Mouse (Mus musculus) forebrain, embryonic 14.5 days (tissue): Measurements from ENCODE around the gene Cyp4f40. TPM values are rescaled to one million over a fixed set of nuclear protein-coding genes. Genes with fewer than 3 reads are reported as not detected.

ENCODE experiments used
- ATAC-seq: fragments of 200-750 bp; cut with Nextera tagmentation; 2 replicates; pipeline ENCODE4 v1.8.0; 2017; ENCODE audit warnings: mild to moderate bottlenecking, moderate library complexity
- DNase-seq: peaks from one replicate; pipeline ENCODE4 v3.0.0-alpha.2; 2015; ENCODE audit warnings: low spot score
- H3K27ac ChIP-seq: fragments of 300-500 bp; sonication (generic); 2 replicates; pipeline ENCODE4 v1.5.1; 2014; ENCODE audit warnings: low read depth, mild to moderate bottlenecking, control low read depth, low read length, moderate library complexity
- H3K27me3 ChIP-seq: fragments of 300-500 bp; sonication (generic); replicated peaks from 2 replicates; pipeline ENCODE4 v1.6.1; 2014; ENCODE audit warnings: low read length, control low read depth, mixed read lengths; ENCODE audit not compliant: control insufficient read depth, insufficient read depth
- H3K36me3 ChIP-seq: fragments of 300-500 bp; sonication (generic); 2 replicates; pipeline ENCODE4 v1.6.1; 2014; ENCODE audit warnings: low read length, control low read depth; ENCODE audit not compliant: control insufficient read depth, insufficient read depth
- H3K4me1 ChIP-seq: fragments of 300-500 bp; sonication (generic); 2 replicates; pipeline ENCODE4 v1.6.1; 2014; ENCODE audit warnings: antibody characterized with exemption, low read length, control low read depth; ENCODE audit not compliant: control insufficient read depth, insufficient read depth
- H3K4me2 ChIP-seq: fragments of 300-500 bp; sonication (generic); 2 replicates; pipeline ENCODE4 v1.6.1; 2014; ENCODE audit warnings: mild to moderate bottlenecking, control low read depth, low read length
- H3K4me3 ChIP-seq: fragments of 300-500 bp; sonication (generic); 2 replicates; pipeline ENCODE4 v1.5.1; 2014; ENCODE audit warnings: low read depth, low read length, control low read depth
- H3K9ac ChIP-seq: fragments of 300-500 bp; sonication (generic); 2 replicates; pipeline ENCODE4 v1.6.1; 2014; ENCODE audit warnings: mild to moderate bottlenecking, low read length, control low read depth, moderate library complexity
- H3K9me3 ChIP-seq: fragments of 300-500 bp; sonication (generic); replicated peaks from 2 replicates; pipeline ENCODE4 v1.6.1; 2016; ENCODE audit warnings: low read length, control low read depth, mixed read lengths; ENCODE audit not compliant: control insufficient read depth
- WGBS: fragments of 180-500 bp; shearing (Covaris S2); extraction: QIAGEN DNeasy Blood & Tissue Kit; methylation state at CpG from one replicate; pipeline ENCODE4 v1.1.7; 2014; 5-methylcytosine and 5-hydroxymethylcytosine counted together
- polyA plus RNA-seq: library from polyadenylated mRNA; unstranded; fragments of >200 nt; fragmentation: Nextera tagmentation; extraction: Ambion mirVana; gene quantifications from 2 replicates; pipeline ENCODE4 v1.2.1, GENCODE M21; 2014

Gene Cyp4f40
- polyA plus RNA-seq, 1 experiment from 2014 or later: not detected

GRCm38 (mm10) chr17:32634972-32635314, 23.8 kb upstream of the Cyp4f40 start:
- no peaks in the 10 kb centered on the region for H3K27me3 ChIP-seq
- H3K4me1 ChIP-seq: no peaks in the 10 kb centered on the region; the same call in 1 of the 2 replicates
- DNase-seq: peak; percentile 89
- H3K9ac ChIP-seq: peak overlapping the region; percentile 65
- no peaks in the 10 kb centered on the region for H3K9me3 ChIP-seq
- no peaks in the 10 kb centered on the region for H3K36me3 ChIP-seq
- H3K4me3 ChIP-seq: peak overlapping the region; percentile 35
- 2% methylated on average over 17 of the region's 17 CpGs for WGBS
- H3K4me2 ChIP-seq: peak overlapping the region; percentile 62
- ATAC-seq: peak; percentile 83
- H3K27ac ChIP-seq: no peak overlapping the region

GRCm38 (mm10) chr17:32636341-32636740, 22.4 kb upstream of the Cyp4f40 start:
- Histone ChIP-seq H3K27ac (no peak overlapping the region), H3K4me3 (no peak overlapping the region), H3K4me2 (no peak overlapping the region), H3K36me3 (no peaks in the 10 kb centered on the region), H3K4me1 (no peaks in the 10 kb centered on the region; the same call in 1 of the 2 replicates), H3K9ac (no peak overlapping the region), H3K9me3 (no peaks in the 10 kb centered on the region), H3K27me3 (no peaks in the 10 kb centered on the region)
- ATAC-seq: no peak
- 43% methylated on average over 3 of the region's 3 CpGs for WGBS
- no peak for DNase-seq

GRCm38 (mm10) chr17:32637151-32637550, 21.5 kb upstream of the Cyp4f40 start:
- H3K9ac ChIP-seq: no peak overlapping the region
- no peaks in the 10 kb centered on the region for H3K36me3 ChIP-seq
- no peaks in the 10 kb centered on the region for H3K27me3 ChIP-seq
- H3K27ac ChIP-seq: no peak overlapping the region
- ATAC-seq (no peak), DNase-seq (no peak)
- H3K4me2 ChIP-seq: no peak overlapping the region
- WGBS: 86% methylated on average over 2 of the region's 2 CpGs
- H3K9me3 ChIP-seq: no peaks in the 10 kb centered on the region
- no peaks in the 10 kb centered on the region; the same call in 1 of the 2 replicates for H3K4me1 ChIP-seq
- H3K4me3 ChIP-seq: no peak overlapping the region

- Histone ChIP-seq H3K27ac (no peak overlapping the region), H3K4me2 (no peak overlapping the region), H3K27me3 (no peaks in the 10 kb centered on the region), H3K4me1 (no peaks in the 10 kb centered on the region), H3K36me3 (no peaks in the 10 kb centered on the region), H3K9me3 (no peaks in the 10 kb centered on the region), H3K4me3 (no peak overlapping the region), H3K9ac (no peak overlapping the region)
- no peak for DNase-seq
- ATAC-seq: no peak
- WGBS: 90% methylated on average over 4 of the region's 4 CpGs
Measured at GRCm38 (mm10) chr17:32646631-32647030, 12.1 kb upstream of the Cyp4f40 start.

- no peaks in the 10 kb centered on the region for H3K9me3 ChIP-seq
- H3K4me1 ChIP-seq: no peaks in the 10 kb centered on the region
- H3K4me3 ChIP-seq: no peak overlapping the region
- ATAC-seq: no peak
- no peaks in the 10 kb centered on the region for H3K27me3 ChIP-seq
- DNase-seq: no peak
- 92% methylated on average over 4 of the region's 4 CpGs for WGBS
- no peak overlapping the region for H3K27ac ChIP-seq
- H3K9ac ChIP-seq: no peak overlapping the region
- no peaks in the 10 kb centered on the region for H3K36me3 ChIP-seq
- no peak overlapping the region for H3K4me2 ChIP-seq
Measured at GRCm38 (mm10) chr17:32653860-32654259, 4.8 kb upstream of the Cyp4f40 start.

GRCm38 (mm10) chr17:32657041-32657440, 1.7 kb upstream of the Cyp4f40 start:
- H3K9ac ChIP-seq: no peak overlapping the region
- 85% methylated on average over 3 of the region's 3 CpGs for WGBS
- H3K4me1 ChIP-seq: no peaks in the 10 kb centered on the region
- no peak overlapping the region for H3K4me2 ChIP-seq
- no peak for DNase-seq
- H3K27me3 ChIP-seq: no peaks in the 10 kb centered on the region
- ATAC-seq: no peak
- H3K27ac ChIP-seq: no peak overlapping the region
- no peak overlapping the region for H3K4me3 ChIP-seq
- H3K36me3 ChIP-seq: no peaks in the 10 kb centered on the region
- no peaks in the 10 kb centered on the region for H3K9me3 ChIP-seq

- no peak overlapping the region for H3K9ac ChIP-seq
- H3K4me1 ChIP-seq: no peaks in the 10 kb centered on the region
- H3K9me3 ChIP-seq: no peaks in the 10 kb centered on the region
- 82% methylated on average over 1 of the region's 1 CpGs for WGBS
- DNase-seq: no peak
- H3K27me3 ChIP-seq: no peaks in the 10 kb centered on the region
- H3K4me3 ChIP-seq: no peak overlapping the region
- no peak overlapping the region for H3K27ac ChIP-seq
- no peak for ATAC-seq
- no peak overlapping the region for H3K4me2 ChIP-seq
- no peaks in the 10 kb centered on the region for H3K36me3 ChIP-seq
Measured at GRCm38 (mm10) chr17:32658246-32658645, 454 bp upstream of the Cyp4f40 start.

GRCm38 (mm10) chr17:32673976-32674375, 15.3 kb downstream of the Cyp4f40 start:
- H3K4me2 ChIP-seq: no peak overlapping the region
- no peaks in the 10 kb centered on the region for H3K4me1 ChIP-seq
- 75% methylated on average over 7 of the region's 7 CpGs for WGBS
- DNase-seq: no peak
- no peaks in the 10 kb centered on the region for H3K36me3 ChIP-seq
- H3K9me3 ChIP-seq: no peaks in the 10 kb centered on the region
- no peak overlapping the region for H3K9ac ChIP-seq
- no peak for ATAC-seq
- H3K4me3 ChIP-seq: no peak overlapping the region
- no peaks in the 10 kb centered on the region for H3K27me3 ChIP-seq
- no peak overlapping the region for H3K27ac ChIP-seq

GRCm38 (mm10) chr17:32676040-32676635, 17.4 kb downstream of the Cyp4f40 start:
- no peaks in the 10 kb centered on the region for H3K4me1 ChIP-seq
- H3K9me3 ChIP-seq: no peaks in the 10 kb centered on the region
- no peaks in the 10 kb centered on the region for H3K27me3 ChIP-seq
- H3K27ac ChIP-seq: no peak overlapping the region
- no peak overlapping the region for H3K9ac ChIP-seq
- DNase-seq (peak; percentile 13), ATAC-seq (no peak)
- H3K36me3 ChIP-seq: no peaks in the 10 kb centered on the region
- 54% methylated on average over 21 of the region's 21 CpGs for WGBS
- no peak overlapping the region; the same call in 1 of the 2 replicates for H3K4me2 ChIP-seq
- H3K4me3 ChIP-seq: no peak overlapping the region
